24 mouse cellular contexts compared by ENCODE assay signal in genomic region chr11:32109911-32110310, GRCm38 (mm10).
A peak's percentile ranks its signal among the peaks of the same experiment; 100 is the strongest.
DNase-seq lines count a peak whose midpoint lies in the region; ATAC-seq and TF ChIP-seq lines count a peak whose summit lies in the region.
"Had no signal": no experiment of that assay in that cellular context is flagged by ENCODE, and none has a peak within 500 bp of the region (broad histone marks: within the 10 kb centered on the region; RNA-seq: fewer than 3 reads in every experiment).

No protein-coding gene starts in this region.

- no peak overlapping the region for H3K9ac ChIP-seq in hindbrain, postnatal 0 days (replicated peaks; ENCODE audit: low read length)
- no peak overlapping the region for H3K9ac ChIP-seq in midbrain, postnatal 0 days (replicated peaks; ENCODE audit: low read length, poor library complexity, severe bottlenecking)
- no peak overlapping the region for H3K9ac ChIP-seq in midbrain, embryonic 14.5 days (replicated peaks; ENCODE audit: low read length)
- H3K9ac ChIP-seq in ES-Bruce4 (ENCODE audit: low read depth, poor library complexity, severe bottlenecking) = no peak overlapping the region
- H3K9ac ChIP-seq: embryonic facial prominence, embryonic 13.5 days; forebrain, embryonic 13.5 days; limb, embryonic 12.5 days; liver, embryonic 13.5 days; lung, embryonic 15.5 days had no signal

- intact Hi-C loops in heart, postnatal 14 days (cut with DNase I) = no loop called here

- WGBS in hindbrain, postnatal 0 days = 95% methylated on average over 3 of the region's 3 CpGs
- WGBS in hindbrain, embryonic 10.5 days = 86% methylated on average over 3 of the region's 3 CpGs
- 94% methylated on average over 3 of the region's 3 CpGs for WGBS in midbrain, postnatal 0 days
- WGBS in midbrain, embryonic 14.5 days = 89% methylated on average over 3 of the region's 3 CpGs

- H3K36me3 ChIP-seq in hindbrain, postnatal 0 days (ENCODE audit: insufficient read depth, low read length) = no peaks in the 10 kb centered on the region
- peaks cover 6% of the 10 kb centered on the region for H3K36me3 ChIP-seq in hindbrain, embryonic 10.5 days
- H3K36me3 ChIP-seq in midbrain, postnatal 0 days (ENCODE audit: insufficient read depth, low read length) = no peaks in the 10 kb centered on the region
- H3K36me3 ChIP-seq in midbrain, embryonic 14.5 days (ENCODE audit: control insufficient read depth, insufficient read depth, low read length) = no peaks in the 10 kb centered on the region
- no peaks in the 10 kb centered on the region for H3K36me3 ChIP-seq in ES-Bruce4 (ENCODE audit: control insufficient read depth, insufficient read depth, low read length, poor library complexity, severe bottlenecking)
- H3K36me3 ChIP-seq: embryonic facial prominence, embryonic 13.5 days; limb, embryonic 12.5 days; liver, embryonic 13.5 days; lung, embryonic 15.5 days had no signal

- DNase-seq in hindbrain, postnatal 0 days (ENCODE audit: low spot score) = no peak
- DNase-seq in hindbrain, embryonic 10.5 days (ENCODE audit: low spot score) = no peak
- DNase-seq in midbrain, postnatal 0 days (ENCODE audit: low spot score) = no peak
- DNase-seq in midbrain, embryonic 14.5 days = no peak
- DNase-seq in induced T-regulatory cell, adult 2 months (ENCODE audit: low read depth) = peak; percentile 36
- DNase-seq in kidney, adult 9 months = no peak
- DNase-seq in heart, postnatal 14 days = no peak
- DNase-seq: adrenal gland, postnatal 14 days; cerebellum, adult 8-10 months; cerebellum, postnatal 36 days; embryo, embryonic 11 days; gastrocnemius, adult 2 months; kidney, adult 11 months; kidney, postnatal 10 days; liver, embryonic 13.5 days; lung, postnatal 36 days; thymus, postnatal 14 days had no signal

- peak; percentile 41 for TF ChIP-seq CTCF in hindbrain, postnatal 0 days (IDR thresholded peaks at IDR 0.05; ENCODE audit: low read depth)
- peak; percentile 43 for TF ChIP-seq CTCF in midbrain, postnatal 0 days (IDR thresholded peaks at IDR 0.05)
- TF ChIP-seq CTCF in ES-Bruce4 (IDR thresholded peaks at IDR 0.05; ENCODE audit: low read depth, low read length) = peak; percentile 50

- no peak for TF ChIP-seq EP300 in ES-Bruce4 (IDR thresholded peaks at IDR 0.05; ENCODE audit: insufficient read depth, low read depth, low read length)

- peaks cover 9% of the 10 kb centered on the region for H3K4me1 ChIP-seq in hindbrain, postnatal 0 days (ENCODE audit: insufficient read depth, low read length)
- H3K4me1 ChIP-seq in hindbrain, embryonic 10.5 days (replicated peaks) = peaks cover 57% of the 10 kb centered on the region
- H3K4me1 ChIP-seq in midbrain, postnatal 0 days (ENCODE audit: insufficient read depth, low read length) = peaks cover 17% of the 10 kb centered on the region
- H3K4me1 ChIP-seq in midbrain, embryonic 14.5 days (ENCODE audit: control insufficient read depth, insufficient read depth, low read length) = peaks cover 45% of the 10 kb centered on the region
- no peaks in the 10 kb centered on the region for H3K4me1 ChIP-seq in ES-Bruce4 (ENCODE audit: control insufficient read depth, insufficient read depth, low read length)
- H3K4me1 ChIP-seq: liver, embryonic 13.5 days; lung, embryonic 15.5 days had no signal

- no peaks in the 10 kb centered on the region for H3K27me3 ChIP-seq in hindbrain, postnatal 0 days (ENCODE audit: insufficient read depth, low read length)
- H3K27me3 ChIP-seq in hindbrain, embryonic 10.5 days (ENCODE audit: insufficient read depth, poor library complexity, severe bottlenecking) = no peaks in the 10 kb centered on the region
- no peaks in the 10 kb centered on the region for H3K27me3 ChIP-seq in midbrain, postnatal 0 days (ENCODE audit: insufficient read depth, low read length)
- no peaks in the 10 kb centered on the region for H3K27me3 ChIP-seq in midbrain, embryonic 14.5 days (ENCODE audit: control insufficient read depth, insufficient read depth, low read length)
- H3K27me3 ChIP-seq in ES-Bruce4 (ENCODE audit: control insufficient read depth, insufficient read depth, low read length, poor library complexity, severe bottlenecking) = no peaks in the 10 kb centered on the region
- H3K27me3 ChIP-seq: embryonic facial prominence, embryonic 13.5 days; forebrain, embryonic 13.5 days; limb, embryonic 12.5 days; liver, embryonic 13.5 days; lung, embryonic 15.5 days had no signal

- no peak overlapping the region for H3K27ac ChIP-seq in hindbrain, postnatal 0 days
- no peak overlapping the region for H3K27ac ChIP-seq in hindbrain, embryonic 10.5 days
- no peak overlapping the region for H3K27ac ChIP-seq in midbrain, postnatal 0 days (ENCODE audit: low read depth, low read length)
- no peak overlapping the region for H3K27ac ChIP-seq in midbrain, embryonic 14.5 days (replicated peaks; ENCODE audit: low read depth, low read length)
- no peak overlapping the region for H3K27ac ChIP-seq in ES-Bruce4 (ENCODE audit: insufficient read depth, low read length)
- H3K27ac ChIP-seq: embryonic facial prominence, embryonic 13.5 days; gastrocnemius, adult 2 months; heart, embryonic 10.5 days; limb, embryonic 12.5 days; liver, embryonic 13.5 days; lung, embryonic 15.5 days had no signal

- no peak for TF ChIP-seq POLR2A in ES-Bruce4 (IDR thresholded peaks at IDR 0.05; ENCODE audit: insufficient read depth, low read length)

- H3K4me2 ChIP-seq in hindbrain, postnatal 0 days (ENCODE audit: low read depth, low read length) = no peak overlapping the region
- no peak overlapping the region for H3K4me2 ChIP-seq in midbrain, postnatal 0 days (ENCODE audit: low read depth, low read length, poor library complexity, severe bottlenecking)
- H3K4me2 ChIP-seq in midbrain, embryonic 14.5 days (ENCODE audit: low read length) = no peak overlapping the region
- H3K4me2 ChIP-seq: embryonic facial prominence, embryonic 13.5 days; forebrain, embryonic 13.5 days; limb, embryonic 12.5 days; liver, embryonic 13.5 days; lung, embryonic 15.5 days had no signal

- H3K9me3 ChIP-seq in hindbrain, postnatal 0 days (ENCODE audit: low read length) = no peaks in the 10 kb centered on the region
- peaks cover 8% of the 10 kb centered on the region for H3K9me3 ChIP-seq in hindbrain, embryonic 10.5 days
- H3K9me3 ChIP-seq in midbrain, postnatal 0 days (ENCODE audit: low read length) = no peaks in the 10 kb centered on the region
- no peaks in the 10 kb centered on the region for H3K9me3 ChIP-seq in midbrain, embryonic 14.5 days (ENCODE audit: control insufficient read depth, low read length)
- H3K9me3 ChIP-seq in ES-Bruce4 (replicated peaks; ENCODE audit: control insufficient read depth, insufficient read depth, low read length, poor library complexity, severe bottlenecking) = peaks cover 11% of the 10 kb centered on the region
- H3K9me3 ChIP-seq: heart, embryonic 10.5 days; limb, embryonic 12.5 days; liver, embryonic 13.5 days; lung, embryonic 15.5 days had no signal

- no peak for ATAC-seq in hindbrain, postnatal 0 days
- no peak for ATAC-seq in midbrain, postnatal 0 days (ENCODE audit: low FRiP score)
- ATAC-seq in midbrain, embryonic 14.5 days (ENCODE audit: low FRiP score, low TSS enrichment) = no peak
- ATAC-seq: forebrain, embryonic 13.5 days had no signal

- H3K4me3 ChIP-seq in hindbrain, postnatal 0 days (ENCODE audit: low read length) = no peak overlapping the region
- H3K4me3 ChIP-seq in hindbrain, embryonic 10.5 days = no peak overlapping the region
- H3K4me3 ChIP-seq in midbrain, postnatal 0 days (ENCODE audit: low read depth, low read length) = no peak overlapping the region
- H3K4me3 ChIP-seq in midbrain, embryonic 14.5 days (replicated peaks; ENCODE audit: low read depth, low read length) = no peak overlapping the region
- no peak overlapping the region for H3K4me3 ChIP-seq in ES-Bruce4 (ENCODE audit: low read depth, low read length)
- H3K4me3 ChIP-seq: embryonic facial prominence, embryonic 13.5 days; erythroblast, embryonic 14.5 days; forebrain, embryonic 13.5 days; gastrocnemius, adult 2 months; heart, embryonic 10.5 days; limb, embryonic 12.5 days; liver, embryonic 13.5 days; lung, embryonic 15.5 days had no signal
